Mouse (Mus musculus): ENCODE data around the gene Olfr459.
A peak's percentile ranks its signal among the peaks of the same experiment; 100 is the strongest.

The Olfr459 gene

DNA sequence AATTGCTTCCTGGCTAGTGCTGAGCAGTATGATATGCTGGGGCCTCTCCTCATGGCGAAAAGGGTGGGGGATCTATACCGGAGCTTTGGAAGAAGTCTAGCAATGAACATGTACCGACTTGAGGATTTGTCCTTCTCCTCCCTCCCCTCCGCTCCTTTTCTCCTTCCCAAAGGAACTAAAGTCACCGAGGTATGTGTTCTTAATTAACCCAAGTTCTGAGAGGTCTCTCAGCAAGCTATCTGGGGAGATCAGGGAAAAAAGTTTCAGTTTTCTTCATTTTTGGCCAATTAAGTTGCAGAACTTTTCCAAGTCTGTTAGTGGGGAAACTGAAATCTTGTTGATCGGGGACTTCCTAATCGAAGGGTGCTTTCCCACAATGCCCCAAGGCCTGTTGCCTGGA lies at the start of gene Olfr459:
Gene Olfr459, minus strand, starts transcription at position 101 of the 400 bp plus-strand sequence.
- no peak for DNase-seq (ENCODE audit: low read depth, low spot score)

DNA sequence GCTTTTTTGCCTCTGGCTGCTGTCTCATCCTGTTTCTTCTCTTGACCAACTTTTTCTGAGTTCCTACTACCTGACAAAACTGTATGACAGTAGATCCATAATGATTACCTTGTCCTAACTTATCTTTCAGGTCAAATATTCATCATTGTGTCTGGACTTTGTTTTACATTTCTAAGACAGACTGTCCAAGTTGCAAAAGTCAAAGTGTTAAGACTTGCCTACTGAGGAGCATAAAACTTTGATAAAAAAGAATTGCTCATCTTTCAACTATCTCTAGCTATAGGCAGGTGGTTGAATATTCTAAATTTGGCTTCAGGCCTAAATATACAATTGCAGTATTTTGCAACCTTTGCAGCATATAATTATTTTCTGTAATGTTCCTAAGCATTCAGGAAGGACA lies 49.1 kb upstream of the Olfr459 start:
- DNase-seq (ENCODE audit: low read depth, low spot score), result no peak

DNA sequence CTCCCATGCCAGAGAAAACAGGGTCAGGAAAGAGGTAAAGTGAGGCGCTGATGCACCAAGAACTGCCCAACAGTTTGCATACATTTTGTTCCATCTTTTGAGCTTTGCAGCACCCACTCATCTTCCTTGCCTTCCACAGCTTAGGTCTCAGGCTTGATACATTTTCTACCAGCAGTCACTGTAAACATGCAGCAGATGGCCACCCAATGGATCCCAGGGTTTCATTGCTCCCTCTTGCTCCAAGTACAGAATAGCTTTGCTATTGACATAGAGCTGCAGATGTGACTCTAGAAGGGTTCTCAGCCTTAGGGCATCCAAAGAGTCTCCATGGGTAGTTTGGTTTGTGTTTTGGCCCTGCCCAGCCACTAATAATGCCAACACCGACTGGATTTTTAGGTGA lies 11.7 kb upstream of the Olfr459 start:
- peak; percentile 63 for DNase-seq (ENCODE audit: low read depth, low spot score)

DNA sequence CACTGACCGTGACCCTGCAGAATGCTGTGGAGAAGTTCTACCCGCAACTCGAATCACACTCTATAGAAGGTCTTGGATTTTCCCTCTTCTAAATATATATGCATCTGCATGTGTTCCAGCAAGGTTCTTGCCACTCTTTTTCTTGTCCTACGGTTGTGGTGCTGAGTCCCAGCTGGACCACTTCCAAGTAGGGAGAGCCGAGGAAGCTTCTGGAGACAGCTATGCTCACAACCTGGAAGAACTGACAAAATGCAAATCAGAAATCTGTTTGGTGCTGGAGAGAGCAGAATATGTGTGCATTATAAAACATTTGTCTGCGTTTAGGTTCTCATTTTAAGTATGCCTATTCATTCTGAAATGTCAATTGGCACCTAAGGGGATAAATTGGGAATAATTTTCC lies 744 bp upstream of the Olfr459 start:
- peak; percentile 92 for DNase-seq (ENCODE audit: low read depth, low spot score)

DNA sequence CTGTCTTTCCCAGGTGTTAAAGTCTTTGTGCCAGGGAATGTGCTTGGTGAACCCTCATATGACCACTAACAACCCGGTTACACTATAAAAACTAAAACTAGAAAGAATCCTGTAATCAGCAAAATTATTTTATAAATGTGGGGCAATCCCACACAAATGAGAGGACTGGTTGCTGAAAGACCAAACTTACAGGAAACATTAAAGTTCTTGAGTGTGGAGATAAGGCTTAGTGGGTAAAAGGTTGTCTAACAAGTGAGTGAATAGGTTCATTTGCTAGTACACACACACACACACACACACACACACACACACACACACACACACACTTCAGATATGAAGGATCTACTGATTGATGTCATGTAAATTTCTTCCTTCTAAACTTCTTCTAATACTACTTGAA lies 5.1 kb downstream of the Olfr459 start:
- DNase-seq (ENCODE audit: low read depth, low spot score), result no peak

DNA sequence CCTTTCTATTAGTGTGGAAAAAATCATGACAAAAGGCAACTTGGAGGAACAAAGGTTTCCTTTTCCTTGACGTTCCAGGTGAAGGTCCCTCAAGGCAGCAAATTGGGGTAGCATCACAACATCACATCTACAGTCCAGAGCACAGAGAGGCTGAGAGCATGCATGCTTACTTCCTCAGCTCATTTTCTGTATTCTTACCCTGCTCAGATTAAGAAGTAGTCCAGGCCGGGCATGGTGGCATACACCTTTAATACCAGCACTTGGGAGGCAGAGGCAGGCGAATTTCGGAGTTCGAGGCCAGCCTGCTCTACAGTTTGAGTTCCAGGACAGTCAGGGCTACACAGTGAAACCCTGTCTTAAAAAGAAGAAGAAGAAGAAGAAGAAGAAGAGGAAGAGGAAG lies 10.7 kb downstream of the Olfr459 start:
- DNase-seq (ENCODE audit: low read depth, low spot score), result no peak

DNA sequence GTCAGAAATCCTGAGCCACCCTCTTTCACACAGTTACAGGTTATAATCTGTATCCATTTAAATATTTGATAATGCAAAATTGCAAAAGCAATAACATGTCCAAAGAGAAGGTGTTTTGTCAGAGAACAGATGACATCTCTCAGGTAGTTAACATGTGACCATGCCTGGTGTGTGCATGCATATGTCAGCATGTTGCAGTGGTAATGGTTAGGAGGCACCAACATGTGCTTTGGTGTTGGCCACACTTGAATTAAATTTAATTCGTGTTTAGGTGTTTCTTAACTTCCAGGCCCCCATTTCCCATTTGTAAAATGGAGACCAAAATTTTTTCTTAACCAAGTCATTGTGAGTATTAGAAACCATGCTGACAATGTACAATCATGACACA lies 12.6 kb downstream of the Olfr459 start:
- DNase-seq (ENCODE audit: low read depth, low spot score), result no peak

DNA sequence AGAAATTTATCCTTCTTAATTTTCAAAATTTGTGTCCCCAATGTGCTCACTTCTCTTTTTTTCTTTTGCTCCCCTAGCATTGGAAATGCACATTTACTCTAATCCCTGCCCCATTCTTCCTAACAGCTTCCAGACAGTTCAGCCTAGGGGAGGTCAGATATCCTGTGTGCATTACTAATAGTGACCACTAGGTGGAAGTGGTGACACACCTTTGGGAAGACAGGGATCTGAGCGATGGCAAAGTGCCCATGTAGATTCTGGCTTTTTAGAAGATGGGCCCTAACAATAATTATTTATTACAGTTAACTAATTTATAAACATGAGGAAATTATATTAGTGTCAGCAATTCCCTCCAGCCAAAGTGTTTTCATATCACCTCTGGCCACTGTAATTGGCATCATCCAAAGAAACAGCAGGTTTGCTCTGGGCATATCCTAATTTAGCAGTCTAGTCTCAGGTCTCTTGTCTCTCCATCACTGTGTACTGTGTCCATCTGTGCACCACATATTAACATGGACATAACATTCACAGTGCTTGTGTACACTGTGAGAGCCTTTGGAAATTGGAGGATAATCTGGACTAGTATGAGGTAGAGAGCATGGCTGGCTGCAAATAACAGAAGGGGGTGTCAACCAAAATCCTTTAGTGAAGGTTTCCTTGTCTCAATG lies 13.1 kb downstream of the Olfr459 start:
- DNase-seq (ENCODE audit: low read depth, low spot score), result peak; percentile 88

DNA sequence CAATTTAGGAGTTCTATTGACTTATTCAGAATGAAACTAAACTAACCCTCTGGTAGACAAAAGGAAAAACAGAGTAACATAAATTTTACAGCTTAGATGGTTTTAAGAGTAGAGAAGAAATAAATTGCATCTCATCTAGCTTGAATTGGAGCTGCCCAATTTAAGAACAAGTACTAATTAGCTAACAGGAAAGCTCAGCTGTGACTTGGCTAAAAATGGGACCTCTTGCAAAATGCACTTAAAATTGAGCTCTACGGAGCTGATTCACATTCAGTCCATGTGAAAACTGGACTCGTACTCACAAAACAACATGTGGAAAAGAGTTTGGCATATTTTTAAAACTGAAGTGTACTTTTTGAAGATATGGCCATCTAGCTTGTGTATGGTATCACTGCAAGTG lies 15.4 kb downstream of the Olfr459 start:
- DNase-seq (ENCODE audit: low read depth, low spot score), result peak; percentile 63

DNA sequence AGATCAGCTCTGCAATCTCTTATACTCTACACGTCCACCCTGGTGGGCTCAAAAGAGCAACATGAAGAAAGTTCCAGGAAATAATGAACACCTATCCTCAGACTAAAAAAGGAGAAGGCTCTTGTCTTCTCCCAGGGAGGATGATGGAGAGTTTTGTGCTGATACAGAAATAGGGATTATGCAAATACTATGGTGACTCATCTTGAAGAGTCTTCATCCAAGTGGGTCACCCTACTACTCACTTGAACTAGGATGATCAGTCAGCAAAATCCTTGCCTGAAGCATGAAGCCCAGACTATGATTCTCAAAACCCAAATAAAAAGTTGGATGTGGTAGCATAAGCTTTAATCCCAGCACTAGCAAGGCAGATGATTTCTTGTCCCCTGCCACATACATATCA lies 16.6 kb downstream of the Olfr459 start:
- peak; percentile 56 for DNase-seq (ENCODE audit: low read depth, low spot score)

DNA sequence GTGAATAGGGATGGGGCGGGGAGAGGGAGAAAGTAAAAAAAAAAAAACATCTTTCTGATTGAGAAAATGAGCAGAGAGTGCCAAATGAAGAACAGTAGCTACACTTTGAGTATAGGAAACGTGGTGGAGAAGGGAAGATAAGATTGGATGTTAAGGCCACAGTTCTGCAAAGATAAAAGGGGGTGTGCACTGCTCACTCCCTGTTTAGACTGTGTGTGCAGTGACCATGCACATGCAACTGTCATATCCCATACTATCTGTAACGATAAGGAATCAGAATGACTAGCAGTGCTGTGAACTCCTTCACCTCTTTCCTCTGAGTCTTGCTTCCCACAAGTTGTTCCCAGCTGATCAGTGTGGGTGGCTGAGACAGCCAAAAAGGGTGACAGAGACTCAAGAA lies 17.8 kb downstream of the Olfr459 start:
- DNase-seq (ENCODE audit: low read depth, low spot score), result peak; percentile 30

DNA sequence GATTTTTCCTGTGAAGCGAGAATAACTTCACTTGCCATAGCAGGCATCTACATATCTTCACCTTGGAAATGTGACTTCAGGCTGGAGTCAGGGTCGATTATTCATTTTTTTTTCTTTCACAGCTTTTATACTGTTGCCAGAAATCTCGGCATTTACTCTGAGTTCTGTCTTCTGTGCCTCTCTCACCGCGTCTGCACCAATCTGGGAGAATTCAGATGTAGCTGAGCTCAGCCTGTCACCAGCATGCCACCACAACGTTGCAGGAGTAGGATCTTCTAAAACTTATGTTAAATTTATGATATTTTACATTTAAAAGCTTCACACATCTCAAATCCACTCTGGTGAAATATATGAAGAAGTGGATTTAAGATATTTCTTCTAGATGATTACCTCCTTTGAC lies 20.4 kb downstream of the Olfr459 start:
- peak; percentile 33 for DNase-seq (ENCODE audit: low read depth, low spot score)

DNA sequence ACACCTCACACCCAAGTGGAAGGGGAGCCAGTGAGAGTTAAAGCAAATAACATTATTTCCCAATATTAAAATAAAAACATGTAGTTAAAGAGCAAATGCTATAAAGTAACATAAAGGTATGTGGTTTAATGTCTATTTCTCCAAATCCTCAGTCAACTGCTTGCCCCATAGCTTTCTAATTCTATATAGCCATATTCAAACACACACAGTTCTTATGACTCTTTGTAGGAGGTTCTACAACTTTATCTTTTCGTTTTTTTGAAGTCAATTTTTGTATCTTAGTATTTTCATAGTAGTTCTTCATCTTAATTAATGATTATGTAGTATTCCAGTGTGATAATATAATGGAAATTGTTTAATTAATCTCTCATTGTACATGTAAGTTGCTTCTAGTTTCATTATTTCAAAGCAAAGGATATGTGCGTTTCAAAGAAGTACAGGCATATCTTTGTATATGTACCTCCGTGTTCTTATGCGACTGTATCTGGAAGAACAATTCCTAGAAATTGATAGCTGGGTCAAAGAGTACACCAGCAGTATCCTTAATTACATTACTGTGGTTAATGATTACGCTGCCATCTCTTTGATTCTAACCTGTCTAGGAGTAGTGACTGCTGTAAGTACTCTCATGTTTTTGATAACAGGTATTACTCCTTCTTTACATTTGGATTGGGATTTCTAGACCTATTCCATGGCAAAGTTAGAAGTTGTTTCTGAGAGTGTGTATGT lies 30.1 kb downstream of the Olfr459 start:
- DNase-seq (ENCODE audit: low read depth, low spot score), result no peak

DNA sequence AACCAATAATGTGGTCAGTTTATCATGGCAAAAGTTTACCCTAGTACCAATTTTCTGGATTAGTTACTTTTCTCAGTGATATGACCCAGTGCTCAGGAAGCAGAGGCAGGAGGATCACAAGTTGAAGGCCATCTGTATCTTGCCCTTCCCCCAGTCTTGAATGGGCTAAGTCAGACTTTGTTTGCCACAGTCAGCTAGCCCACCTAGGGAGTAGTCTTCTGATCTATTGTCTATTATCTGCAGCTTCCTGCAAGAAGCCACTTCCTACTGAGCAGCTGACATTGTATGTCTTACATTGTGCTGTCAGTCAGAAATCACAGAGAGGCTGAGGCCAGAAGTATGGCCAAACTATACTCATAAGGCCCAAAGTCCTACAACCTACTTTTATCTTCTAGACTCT lies 33.9 kb downstream of the Olfr459 start:
- no peak for DNase-seq (ENCODE audit: low read depth, low spot score)

DNA sequence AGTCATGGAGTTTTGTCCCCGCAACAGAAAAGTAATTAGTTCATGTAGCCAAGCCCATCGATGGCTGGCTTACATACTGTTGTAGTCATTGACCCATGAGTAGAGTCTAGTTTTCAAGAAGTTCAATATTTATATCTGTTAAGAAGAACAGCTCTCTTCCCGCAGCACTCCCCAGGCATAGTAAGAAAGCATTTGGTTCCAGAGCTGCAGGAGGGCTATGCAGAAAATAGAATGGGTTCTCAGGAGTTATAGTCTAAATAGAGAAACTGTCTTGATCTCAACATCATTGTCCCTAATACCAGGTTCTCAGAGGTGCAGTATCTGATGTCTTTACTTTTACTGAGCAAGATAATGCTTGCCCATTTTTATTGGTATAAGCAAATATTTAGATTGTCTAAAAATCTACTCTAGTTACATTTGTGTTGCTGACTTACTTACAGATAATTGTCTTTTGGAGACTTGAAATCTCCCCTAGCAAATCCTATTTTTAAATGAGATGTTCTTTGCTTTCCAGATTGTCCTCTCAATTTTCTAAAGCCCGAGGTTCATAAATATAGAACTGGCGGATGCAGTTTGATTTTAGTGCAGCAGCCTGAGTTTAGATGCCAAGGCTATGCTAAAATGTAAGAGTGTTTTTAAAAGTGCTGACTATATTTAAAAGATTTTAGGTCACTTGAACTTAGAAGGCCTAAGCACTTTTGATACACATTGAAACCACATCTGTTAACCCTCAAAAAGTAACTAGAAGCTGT lies 40.1 kb downstream of the Olfr459 start:
- peak; percentile 53 for DNase-seq (ENCODE audit: low read depth, low spot score)

DNA sequence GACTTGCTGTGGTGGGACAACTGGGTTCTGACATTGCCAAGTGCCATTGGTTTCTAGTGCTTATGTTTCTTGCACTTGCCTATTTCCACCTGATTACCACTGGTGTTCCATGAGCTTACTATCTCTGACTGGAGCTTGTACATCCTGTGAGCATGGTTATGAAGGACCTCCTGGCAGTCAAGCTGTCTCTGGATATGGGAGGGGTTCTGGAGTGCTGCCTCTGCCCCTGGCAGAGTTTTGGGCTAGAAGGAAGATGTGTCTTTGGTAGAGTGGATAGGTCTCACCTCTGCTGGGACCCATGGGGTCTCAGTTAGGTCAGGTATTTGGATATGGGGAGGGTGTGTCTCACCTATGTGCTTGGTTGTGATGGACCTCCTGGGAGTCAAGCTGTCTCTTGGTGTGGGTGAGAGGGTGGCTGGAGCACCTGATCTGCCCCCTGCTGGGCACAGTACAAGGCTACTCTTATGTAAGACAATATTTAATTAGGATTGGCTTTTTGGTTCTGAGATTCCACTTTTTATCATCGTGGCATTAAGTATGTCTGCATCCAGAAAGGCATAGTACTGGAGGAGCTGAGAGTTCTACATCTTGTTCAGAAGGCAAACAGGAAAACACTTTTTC lies 46.9 kb downstream of the Olfr459 start:
- DNase-seq (ENCODE audit: low read depth, low spot score), result no peak

DNA sequence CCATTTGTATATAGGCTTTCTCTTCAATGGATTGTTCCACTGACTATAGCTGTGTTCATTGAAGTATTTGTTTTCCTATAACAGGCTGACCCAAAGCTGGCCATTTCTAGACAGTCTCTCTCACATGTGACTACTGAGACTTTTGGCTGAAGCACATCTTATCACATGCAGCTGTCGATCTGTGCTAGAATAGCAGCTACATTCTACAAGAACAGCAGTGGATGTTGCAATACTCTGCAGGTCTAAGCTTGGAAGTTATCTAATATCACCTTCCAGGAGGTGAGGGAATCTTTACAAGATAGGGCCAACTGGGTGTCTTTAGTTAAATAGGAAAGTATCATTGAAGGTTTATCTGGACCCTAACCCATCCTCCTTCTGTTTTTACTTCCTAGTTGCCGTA lies 53.5 kb downstream of the Olfr459 start:
- DNase-seq (ENCODE audit: low read depth, low spot score), result no peak
